Comparison of ENCODE assay signal across 14 mouse cellular contexts in genomic region chr12:24584835-24585234, GRCm38 (mm10). TPM values are rescaled to one million over a fixed set of nuclear protein-coding genes. Genes with fewer than 3 reads are reported as not detected.
DNase-seq lines count a peak whose midpoint lies in the region.
"Had no signal": no experiment of that assay in that cellular context is flagged by ENCODE, and none has a peak within 500 bp of the region (broad histone marks: within the 10 kb centered on the region; RNA-seq: fewer than 3 reads in every experiment).

No protein-coding gene starts in this region.

- intact Hi-C loops in heart, postnatal 25 days (cut with DNase I): no loop called here
- intact Hi-C loops in left cerebral cortex, postnatal 36 days (cut with DNase I): no loop called here

- DNase-seq in cerebellum, postnatal 14 days: peak; percentile 45 to 53
- no peak for DNase-seq in cerebellum, postnatal 36 days
- DNase-seq in heart, adult 18-20 months: peak; percentile 55 to 64
- DNase-seq in heart, postnatal 25 days (ENCODE audit: low spot score): no peak
- DNase-seq in left cerebral cortex, postnatal 36 days (ENCODE audit: low spot score in 2 of 2): peak; percentile 25 to 27
- DNase-seq in left cerebral cortex, adult 11 months (ENCODE audit: low spot score): no peak
- peak; percentile 41 to 61 for DNase-seq in layer of hippocampus, postnatal 36 days
- DNase-seq in kidney, adult 8-10 months: no peak
- DNase-seq: cerebellum, adult 18-20 months; kidney, adult 2 months; lung, adult 18-20 months; midbrain, embryonic 14.5 days; spleen, adult 18-20 months; thymus, postnatal 36 days had no signal

RNA-seq across cellular contexts. Expression of gene Grhl1, which starts 12.8 kb away (rescaled TPM):
- under 1 TPM; 0.35 to 0.54 TPM for total RNA-seq in heart, adult 18-20 months (2021)
- under 1 TPM; 0.61 to 0.65 TPM for total RNA-seq in heart, postnatal 25 days (2021)
- total RNA-seq in left cerebral cortex, postnatal 36 days (2021): 10 to 100 TPM in 1 of 2 experiments, 1 to 10 TPM in 1; 9.0 to 11.3 TPM
- 10 to 100 TPM; 25.1 to 27.7 TPM for total RNA-seq in layer of hippocampus, postnatal 36 days (2021)

Comparison
In these comparisons a context has a peak if more than half of its experiments do, and no peak if none do; other contexts are left out.
1. DNase-seq: peak in cerebellum, postnatal 14 days (2 of 2), heart, adult 18-20 months (2 of 2), left cerebral cortex, postnatal 36 days (2 of 2) and layer of hippocampus, postnatal 36 days (2 of 2); none in cerebellum, postnatal 36 days (0 of 2), heart, postnatal 25 days (single experiment), left cerebral cortex, adult 11 months (single experiment) and kidney, adult 8-10 months (0 of 2).
2. RNA of gene Grhl1, which starts 12.8 kb away (total RNA-seq): 25.1 to 27.7 TPM in layer of hippocampus, postnatal 36 days and 9.0 to 11.3 TPM in left cerebral cortex, postnatal 36 days; 0.61 to 0.65 TPM in heart, postnatal 25 days and 0.35 to 0.54 TPM in heart, adult 18-20 months; every median in the first group is over 4 times any median in the second.